Mouse (Mus musculus) liver, adult 2 months (tissue): Measurements from ENCODE around the gene Camk2n1.

ENCODE experiments used
- CTCF ChIP-seq: fragments of 200-500 bp; IDR thresholded peaks from 2 replicates; pipeline ENCODE4 v1.5.1; 2011; ENCODE audit warnings: low read depth, low read length, control low read depth
- POLR2A ChIP-seq: fragments of 200-500 bp; IDR thresholded peaks from 2 replicates; pipeline ENCODE4 v1.6.1; 2011; ENCODE audit warnings: low read length, control low read depth; ENCODE audit not compliant: insufficient read depth; ENCODE audit errors: extremely low read depth

DNA sequence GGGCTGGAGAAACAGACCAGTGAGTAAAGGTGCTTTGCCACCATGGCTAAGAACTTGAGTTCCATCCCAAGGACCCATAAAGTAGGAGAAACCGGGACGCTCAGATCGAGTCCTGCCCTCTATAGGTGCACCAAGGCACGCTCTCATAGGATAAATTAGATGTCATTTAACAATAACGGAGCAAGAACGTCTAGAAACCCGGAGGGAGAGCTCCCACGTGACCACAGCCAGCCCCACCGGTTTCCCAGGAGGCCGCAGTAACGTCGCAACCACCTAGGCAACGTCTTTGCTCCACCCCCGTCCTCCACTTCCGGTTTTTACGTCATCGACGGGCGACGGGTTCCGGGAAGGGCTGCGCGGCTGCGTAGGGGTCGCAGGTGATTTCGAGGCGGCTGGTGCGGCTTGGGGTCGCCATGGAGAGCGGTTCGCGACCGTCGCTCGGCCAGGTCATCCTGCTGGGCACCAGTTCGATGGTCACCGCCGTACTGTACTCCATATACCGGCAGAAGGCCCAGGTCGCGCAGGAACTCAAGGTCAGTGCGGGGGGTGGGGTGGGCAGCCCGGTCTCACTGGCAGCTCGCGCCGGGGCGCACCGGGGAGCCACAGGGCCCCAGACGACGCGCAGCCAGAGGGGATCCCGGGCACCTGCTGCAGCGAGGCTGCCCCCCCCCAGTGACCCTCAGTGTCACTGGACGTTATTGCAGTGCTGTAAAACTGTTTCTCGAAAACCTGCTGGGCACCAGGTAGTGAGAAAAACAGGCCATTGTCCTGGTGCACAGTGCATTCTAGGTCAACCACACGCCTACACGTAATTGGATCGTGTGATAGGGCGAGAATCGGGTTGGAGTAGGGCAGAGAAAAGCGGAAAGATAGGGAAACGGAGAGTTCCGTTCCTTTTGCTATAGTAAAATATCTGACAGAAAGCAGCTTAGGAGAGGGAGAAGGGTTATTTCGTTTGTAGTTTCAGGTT lies 19.5 kb upstream of the Camk2n1 start, which contains the start of gene Mul1:
- no peak for TF ChIP-seq CTCF
- TF ChIP-seq POLR2A, result peak; percentile 79
